Mouse (Mus musculus) mouse trophoblast stem cell (cell line): ENCODE data around the gene Srpk2.
"Not testable (repeated sequence)": the region's sequence is repeated elsewhere in the genome, so short reads cannot be mapped to it uniquely, and the experiment has no call there.

Source experiments
- in situ Hi-C, 2 experiments: fragments of 300-500 bp; cut with MseI, MboI; formaldehyde crosslinking; loops; 2 replicates in 1 of 2; 3 replicates in 1 of 2; pipeline ENCODE4 v1.15.1; 2025

Gene Srpk2

GRCm38 (mm10) chr5:23684517-23684916, at the start of gene Srpk2:
Srpk2 (minus strand) TSS chr5:23684617.
- in situ Hi-C loops: no loop called here

DNA sequence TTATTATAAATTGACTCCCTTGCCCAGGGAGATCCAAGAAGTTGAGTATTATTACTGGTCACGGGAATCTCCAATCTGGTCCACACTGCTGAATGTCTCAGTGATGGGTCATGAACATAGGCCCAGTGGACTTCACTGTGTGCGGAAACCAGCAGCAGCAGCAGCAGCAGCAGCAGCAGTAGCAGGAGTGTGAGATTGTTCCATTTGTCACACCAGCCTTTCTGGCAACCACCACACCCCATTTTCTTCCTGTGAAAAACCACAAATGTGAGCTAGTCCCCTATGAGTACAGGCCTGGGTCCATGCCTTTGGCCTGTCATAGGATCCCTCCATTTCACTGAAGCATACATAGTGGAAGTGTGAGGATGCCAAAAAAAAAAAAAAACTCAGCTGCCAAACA, 37.5 kb upstream of the Srpk2 start:
- in situ Hi-C loops: no loop called here

- in situ Hi-C loops: no loop called here
Measured at GRCm38 (mm10) chr5:23718881-23719328, 34.5 kb upstream of the Srpk2 start.

GRCm38 (mm10) chr5:23718182-23718534, 33.7 kb upstream of the Srpk2 start:
- in situ Hi-C loops: no loop called here

DNA sequence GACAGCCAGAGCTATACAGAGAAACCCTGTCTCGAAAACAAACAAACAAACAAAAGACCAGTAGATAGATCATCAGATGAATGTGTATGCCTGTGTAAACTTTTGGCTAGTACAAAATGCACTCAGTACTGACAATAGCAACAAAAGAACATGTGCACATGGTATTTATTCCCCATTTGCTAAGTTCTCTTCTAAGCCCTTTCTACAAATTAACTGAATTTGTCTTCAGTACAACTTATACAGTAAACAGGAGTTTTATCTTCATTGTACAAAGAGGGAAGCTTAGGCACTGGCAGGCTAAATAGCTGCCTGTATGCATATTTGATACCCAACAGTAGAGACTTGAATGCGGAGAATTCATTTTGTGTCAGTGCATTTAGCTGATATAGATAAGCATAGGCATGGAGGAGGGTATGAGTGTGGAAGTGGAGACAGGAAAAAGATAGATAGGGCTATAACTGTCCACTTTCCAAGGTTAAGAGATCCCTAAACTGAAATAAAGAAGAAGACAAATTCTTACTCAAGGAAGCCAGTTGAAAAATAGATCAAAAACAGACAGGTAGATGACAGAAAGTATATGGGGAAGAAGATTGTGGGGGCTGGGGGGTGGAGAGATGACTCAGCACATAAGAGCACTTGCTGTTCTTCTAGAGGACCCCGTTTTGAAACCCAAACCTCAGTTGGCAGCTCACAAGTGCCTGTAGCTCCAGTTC, 33.2 kb upstream of the Srpk2 start:
- in situ Hi-C loops: no loop called here

GRCm38 (mm10) chr5:23713401-23714335, 29.3 kb upstream of the Srpk2 start:
- in situ Hi-C loops: no loop called here

DNA sequence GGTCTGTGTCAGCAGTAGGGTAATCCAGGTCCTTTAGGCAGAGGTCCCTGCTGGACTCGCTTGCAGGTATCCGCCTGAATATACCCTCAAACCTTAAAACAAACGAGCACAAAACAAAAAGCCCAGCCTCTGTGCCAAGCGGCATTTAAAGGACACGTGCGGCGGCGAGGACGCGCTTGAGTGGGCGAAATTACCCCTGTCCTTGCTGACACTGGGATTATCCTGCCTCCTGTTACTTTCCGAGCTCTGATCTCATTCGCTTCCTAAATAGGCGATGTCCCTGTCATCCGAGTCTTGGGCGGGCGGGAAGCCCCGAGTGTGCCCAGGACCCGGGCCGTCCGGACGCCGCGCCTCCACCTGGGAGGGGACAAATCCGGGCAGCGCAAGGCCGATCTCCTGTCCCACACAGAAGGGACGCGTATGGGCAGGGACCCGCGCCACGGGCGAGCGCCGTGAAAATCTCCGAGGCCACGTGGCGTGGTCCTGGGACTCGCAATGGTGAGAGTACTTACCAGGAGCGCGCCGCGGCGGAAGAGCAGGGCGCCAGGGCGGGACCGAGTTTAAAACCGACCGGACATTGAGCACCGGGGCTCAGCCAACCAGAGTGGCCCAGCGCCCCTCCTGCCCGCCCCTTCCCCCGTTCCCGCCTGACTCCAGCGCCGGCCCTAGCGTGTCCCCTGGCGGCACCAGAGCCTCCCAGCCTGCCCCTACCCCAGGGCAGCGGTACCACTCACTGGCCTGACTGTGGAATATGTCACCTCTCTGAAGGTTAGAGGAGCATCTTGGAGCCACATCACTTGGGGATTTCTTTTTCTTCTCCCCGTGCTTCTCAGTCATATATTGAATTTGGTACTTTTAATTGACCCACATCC, 27.9 kb upstream of the Srpk2 start:
- in situ Hi-C loops: no loop called here

GRCm38 (mm10) chr5:23711671-23712129, 27.3 kb upstream of the Srpk2 start:
- in situ Hi-C loops: not testable (repeated sequence)

GRCm38 (mm10) chr5:23711244-23711643, 26.8 kb upstream of the Srpk2 start:
- in situ Hi-C loops: no loop called here

DNA sequence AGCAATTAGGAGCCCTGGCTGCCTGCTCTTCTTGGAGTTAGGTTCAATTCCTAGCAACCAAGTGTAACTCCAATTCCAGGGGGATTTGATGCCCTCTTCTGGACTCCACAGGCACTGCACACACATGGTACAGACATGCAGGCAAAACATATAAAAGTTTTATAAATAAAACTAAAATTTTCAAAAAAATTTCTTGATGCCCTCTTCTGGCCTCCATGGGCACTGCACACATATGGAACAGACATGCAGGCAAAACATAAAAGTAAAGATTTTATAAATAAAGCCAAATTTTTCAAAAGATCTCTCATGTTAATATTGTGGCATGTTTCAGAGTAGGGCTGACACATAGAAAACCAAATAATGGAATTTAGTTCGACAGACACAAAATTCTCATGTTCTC, 25.2 kb upstream of the Srpk2 start:
- in situ Hi-C loops: no loop called here

- in situ Hi-C loops: not testable (repeated sequence)
Measured at GRCm38 (mm10) chr5:23706601-23707597, 22.5 kb upstream of the Srpk2 start.

DNA sequence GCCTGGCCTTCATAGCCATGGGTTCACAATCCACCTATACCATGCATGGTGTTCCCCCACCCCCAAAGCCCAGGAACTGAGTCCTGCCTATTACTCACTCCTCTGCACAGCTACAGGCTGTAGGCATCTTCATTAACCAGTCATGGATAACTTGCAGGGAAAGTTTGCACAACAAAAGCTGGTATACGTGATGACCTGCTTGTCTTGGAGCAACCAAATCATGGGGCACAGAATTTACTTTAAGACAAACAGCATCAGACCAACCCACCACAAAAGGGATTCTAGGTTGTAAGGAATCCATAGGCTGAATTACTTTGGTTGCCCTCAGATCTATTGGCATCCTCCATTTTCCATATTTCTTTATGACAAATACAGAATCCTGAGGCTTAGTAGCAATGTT, 13.0 kb upstream of the Srpk2 start:
- in situ Hi-C loops: no loop called here

- in situ Hi-C loops: no loop called here
Measured at GRCm38 (mm10) chr5:23683431-23683830, 986 bp downstream of the Srpk2 start.

GRCm38 (mm10) chr5:23679006-23679405, 5.4 kb downstream of the Srpk2 start:
- in situ Hi-C loops: no loop called here

- in situ Hi-C loops: no loop called here
Measured at GRCm38 (mm10) chr5:23677883-23678282, 6.5 kb downstream of the Srpk2 start.

- in situ Hi-C loops: no loop called here
Measured at GRCm38 (mm10) chr5:23677072-23677453, 7.4 kb downstream of the Srpk2 start.

DNA sequence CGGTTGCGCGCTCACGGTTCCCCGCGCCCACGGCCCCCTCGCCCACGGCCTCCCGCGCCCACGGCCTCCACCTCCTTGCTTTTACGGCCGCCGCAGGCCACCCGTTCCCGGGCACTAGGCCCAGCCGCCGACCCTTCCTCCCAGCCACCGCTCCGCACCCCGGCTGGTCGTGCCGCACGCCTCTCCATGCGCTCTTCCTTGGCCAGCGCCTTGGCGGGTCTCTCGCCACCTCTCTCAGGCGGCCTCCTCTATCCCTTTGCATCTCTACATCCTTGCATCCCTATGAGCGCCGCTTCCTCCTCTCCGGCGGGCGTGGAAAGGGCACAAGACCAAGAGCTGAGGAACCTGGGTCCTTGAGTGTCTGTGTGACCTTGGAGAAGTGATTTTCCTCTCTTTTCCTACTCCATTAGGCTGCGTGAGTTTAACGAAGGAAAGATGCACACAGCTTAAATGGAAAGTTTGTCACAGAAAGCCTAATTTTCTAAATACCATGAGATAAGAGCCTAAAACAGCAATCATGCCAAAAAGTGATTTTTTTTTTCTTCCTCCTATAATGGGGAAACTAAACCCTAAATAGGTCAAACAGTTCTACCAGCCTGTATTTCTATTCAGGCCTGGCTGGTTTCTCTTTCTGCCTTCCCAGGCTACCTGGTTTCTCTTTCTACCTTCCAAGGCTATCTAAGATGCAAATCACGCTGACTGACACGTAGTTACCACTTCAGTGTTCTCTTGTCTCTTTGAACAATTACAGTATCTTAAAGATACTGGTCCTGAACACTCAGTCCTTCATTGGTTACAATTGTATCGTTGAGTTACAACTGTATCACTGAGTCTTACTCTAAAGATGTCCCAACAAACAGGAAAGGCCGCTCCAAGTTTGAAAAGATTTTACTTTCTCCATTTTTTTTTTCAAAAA, 8.0 kb downstream of the Srpk2 start:
- in situ Hi-C loops: no loop called here

- in situ Hi-C loops: no loop called here
Measured at GRCm38 (mm10) chr5:23675499-23676155, 8.8 kb downstream of the Srpk2 start.
